Mouse (Mus musculus) C3H10T1/2 (cell line): Measurements from ENCODE around the gene AI597479. TPM values are rescaled to one million over a fixed set of nuclear protein-coding genes. Genes with fewer than 3 reads are reported as not detected.

Source experiments
- polyA plus RNA-seq, 2 experiments: library from polyadenylated mRNA; unstranded; fragments of >200 nt; fragmentation: generic; extraction: Trizol; gene quantifications; one replicate each; pipeline ENCODE4 v1.2.1; 2012; ENCODE audit warnings: missing spikeins in 2 of 2

AI597479 gene
- polyA plus RNA-seq: 1 to 10 TPM in 1 of 2 experiments, under 1 TPM in 1; 0.48 to 6.5 TPM

DNA sequence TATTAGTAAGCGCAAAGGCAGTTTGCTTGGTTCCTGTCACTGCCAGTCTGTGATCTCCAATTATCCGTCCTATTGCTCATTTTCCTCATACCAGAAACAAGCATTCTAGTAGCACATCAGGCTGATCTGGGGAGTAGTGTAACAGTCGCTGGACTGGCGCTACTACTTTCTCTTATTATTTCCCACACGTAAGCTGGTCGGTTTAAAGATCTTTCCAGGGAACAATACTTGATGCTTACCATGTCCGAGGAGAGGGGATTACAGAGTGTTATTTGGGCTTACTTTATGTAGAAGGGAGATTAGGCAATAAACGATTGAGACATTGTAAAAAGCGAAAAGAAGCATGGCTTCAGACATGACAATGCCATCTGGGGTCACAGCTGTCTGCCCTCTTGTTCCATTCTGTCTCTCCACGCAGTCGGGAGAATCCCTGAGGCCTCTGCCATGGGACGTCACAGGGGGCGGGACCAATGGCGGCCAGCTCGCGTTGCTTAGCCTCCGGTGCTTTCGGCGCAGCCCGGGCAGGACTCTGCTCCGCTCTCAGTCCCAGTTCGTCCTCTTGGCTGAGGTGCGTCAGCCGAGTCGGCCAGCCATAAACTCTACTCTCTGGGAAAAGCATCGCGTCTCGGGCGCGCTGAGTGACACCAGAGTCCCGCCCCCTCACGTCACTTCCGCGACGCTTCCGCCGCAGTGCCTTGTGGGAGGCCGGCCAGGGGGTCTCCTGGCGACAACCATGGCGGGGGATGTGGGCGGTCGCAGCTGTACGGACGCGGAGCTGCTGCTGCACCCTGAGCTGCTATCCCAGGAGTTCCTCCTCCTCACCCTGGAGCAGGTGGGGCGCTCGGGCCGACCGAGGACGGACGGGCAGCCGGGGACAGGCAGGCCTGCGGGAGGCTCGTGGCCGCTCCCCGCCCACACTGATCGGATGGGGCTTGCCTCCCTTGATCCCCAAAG is at the start of gene AI597479, which contains the start of gene Tgfbrap1:
Gene AI597479, plus strand, starts transcription at position 680 of the 954 bp plus-strand sequence.
Gene Tgfbrap1, minus strand, starts transcription at position 607 of the 954 bp plus-strand sequence.

Other genes with a start within 250 kb of the AI597479 start
- gene Mrps9, start 247.5 kb upstream of the AI597479 start, polyA plus RNA-seq: 10 to 100 TPM; 13.1 to 33.1 TPM
- not detected for gene Gpr45, start 145.8 kb upstream of the AI597479 start, polyA plus RNA-seq
- gene Tgfbrap1, start 73 bp upstream of the AI597479 start, polyA plus RNA-seq: 1 to 10 TPM; 2.3 to 8.4 TPM
- 100 to 1,000 TPM in 1 of 2 experiments, 10 to 100 TPM in 1; 28.4 to 106 TPM for gene Fhl2, start 98.3 kb downstream of the AI597479 start, polyA plus RNA-seq